Mouse (Mus musculus): ENCODE measurements around the gene Rps3a1. TPM values are rescaled to one million over a fixed set of nuclear protein-coding genes. Genes with fewer than 3 reads are reported as not detected.
"Not testable (repeated sequence)": the region's sequence is repeated elsewhere in the genome, so short reads cannot be mapped to it uniquely, and the experiment has no call there.

The Rps3a1 gene
- total and polyA plus RNA-seq, 3 experiments: 80.9 to 886 (median 470) TPM

GRCm38 (mm10) chr3:86109099-86109498 is 33.4 kb downstream of the Rps3a1 start:
- no peak for ATAC-seq (ENCODE audit: extremely low read depth, insufficient number of reproducible peaks, low FRiP score, poor library complexity, severe bottlenecking)
- no peak for TF ChIP-seq POLR2AphosphoS5 (IDR thresholded peaks at IDR 0.05; ENCODE audit: insufficient replicate concordance, low read depth, low read length)
- no peaks in the 10 kb centered on the region for H3K36me3 ChIP-seq (replicated peaks)
- H3K27me3 ChIP-seq (ENCODE audit: insufficient read depth, low read length): no peaks in the 10 kb centered on the region
- H3K4me3 ChIP-seq (ENCODE audit: low read depth, low read length): no peak overlapping the region
- peaks cover 27% of the 10 kb centered on the region for H3K4me1 ChIP-seq (ENCODE audit: insufficient read depth, low read depth, low read length)
- no peak for DNase-seq (ENCODE audit: low spot score)
- peaks cover 3% of the 10 kb centered on the region; the same call in 1 of the 2 replicates for H3K9me3 ChIP-seq (replicated peaks)

GRCm38 (mm10) chr3:86108576-86108975 is 33.9 kb downstream of the Rps3a1 start:
- H3K4me3 ChIP-seq (ENCODE audit: low read depth, low read length): no peak overlapping the region
- TF ChIP-seq TAL1 (conservative IDR thresholded peaks at IDR 0.05; ENCODE audit: low read depth, low read length) (0 out of 2 replicates have a peak, but pooled peaks have one; percentile 9), GATA2 (IDR thresholded peaks at IDR 0.05; ENCODE audit: borderline replicate concordance, low read depth, low read length) (no peak)
- DNase-seq (ENCODE audit: low spot score): no peak
- peaks cover 28% of the 10 kb centered on the region for H3K4me1 ChIP-seq (ENCODE audit: insufficient read depth, low read depth, low read length)
- peak; percentile 66 for ATAC-seq (ENCODE audit: extremely low read depth, insufficient number of reproducible peaks, low FRiP score, poor library complexity, severe bottlenecking)
- peaks cover 3% of the 10 kb centered on the region; the same call in 1 of the 2 replicates for H3K9me3 ChIP-seq (replicated peaks)
- H3K27me3 ChIP-seq (ENCODE audit: insufficient read depth, low read length): no peaks in the 10 kb centered on the region
- H3K36me3 ChIP-seq (replicated peaks): no peaks in the 10 kb centered on the region

DNA sequence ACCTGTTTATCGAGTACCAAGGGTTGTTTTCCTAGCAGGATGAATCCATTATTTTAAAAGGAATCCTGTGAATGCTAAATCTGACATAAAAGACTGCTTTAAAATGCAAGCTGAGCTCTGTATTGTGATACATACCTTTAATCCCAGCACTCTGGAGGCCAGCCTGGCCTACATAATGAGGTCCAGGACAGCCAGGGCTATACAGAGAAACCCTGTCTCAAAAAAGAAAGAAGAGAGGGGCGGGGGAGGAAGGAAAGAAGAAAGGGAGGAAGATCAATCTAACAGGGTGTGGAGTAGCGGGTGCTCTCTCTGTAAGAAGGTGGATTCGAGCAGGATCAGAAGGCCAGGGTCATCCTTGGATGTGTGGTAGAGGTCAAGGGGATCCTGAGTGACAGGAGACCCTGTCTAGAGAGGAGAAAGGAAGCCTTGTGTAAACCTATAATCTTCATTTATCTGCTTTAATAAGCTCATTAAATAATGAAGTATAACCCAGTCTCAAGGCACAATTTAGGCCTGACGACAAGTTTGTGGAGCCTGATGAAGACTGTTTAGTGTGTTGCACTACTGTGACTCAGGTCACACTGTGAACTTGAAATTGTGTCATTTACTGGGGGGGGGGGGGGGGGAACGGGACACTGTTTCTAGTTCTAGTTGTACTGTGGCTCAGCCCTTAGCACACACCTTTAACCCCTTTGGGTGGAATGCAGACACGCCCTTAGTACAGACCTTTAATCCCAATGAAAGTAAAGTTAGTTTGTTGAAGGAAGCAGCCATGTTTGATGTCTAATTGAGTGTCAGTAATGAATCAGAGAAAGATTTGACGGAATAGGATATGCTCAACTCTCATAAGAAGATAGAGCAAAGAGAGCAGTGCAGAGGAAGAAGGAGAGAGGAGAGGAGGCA is 34.6 kb downstream of the Rps3a1 start:
- Histone ChIP-seq H3K4me1 (ENCODE audit: insufficient read depth, low read depth, low read length) (peaks cover 27% of the 10 kb centered on the region), H3K27me3 (ENCODE audit: insufficient read depth, low read length) (no peaks in the 10 kb centered on the region), H3K4me3 (ENCODE audit: low read depth, low read length) (no peak overlapping the region), H3K36me3 (replicated peaks) (no peaks in the 10 kb centered on the region), H3K9me3 (replicated peaks) (peaks cover 3% of the 10 kb centered on the region; the same call in 1 of the 2 replicates)
- TF ChIP-seq GATA2 (IDR thresholded peaks at IDR 0.05; ENCODE audit: borderline replicate concordance, low read depth, low read length) (no peak), GATA1 (IDR thresholded peaks at IDR 0.05; ENCODE audit: borderline replicate concordance, low read length) (no peak), CTCF (IDR thresholded peaks at IDR 0.05; ENCODE audit: low read depth, low read length) (no peak), POLR2AphosphoS5 (IDR thresholded peaks at IDR 0.05; ENCODE audit: insufficient replicate concordance, low read depth, low read length) (no peak), TAL1 (conservative IDR thresholded peaks at IDR 0.05; ENCODE audit: low read depth, low read length) (no peak)
- ATAC-seq (ENCODE audit: extremely low read depth, insufficient number of reproducible peaks, low FRiP score, poor library complexity, severe bottlenecking) (no peak), DNase-seq (ENCODE audit: low spot score) (no peak)

DNA sequence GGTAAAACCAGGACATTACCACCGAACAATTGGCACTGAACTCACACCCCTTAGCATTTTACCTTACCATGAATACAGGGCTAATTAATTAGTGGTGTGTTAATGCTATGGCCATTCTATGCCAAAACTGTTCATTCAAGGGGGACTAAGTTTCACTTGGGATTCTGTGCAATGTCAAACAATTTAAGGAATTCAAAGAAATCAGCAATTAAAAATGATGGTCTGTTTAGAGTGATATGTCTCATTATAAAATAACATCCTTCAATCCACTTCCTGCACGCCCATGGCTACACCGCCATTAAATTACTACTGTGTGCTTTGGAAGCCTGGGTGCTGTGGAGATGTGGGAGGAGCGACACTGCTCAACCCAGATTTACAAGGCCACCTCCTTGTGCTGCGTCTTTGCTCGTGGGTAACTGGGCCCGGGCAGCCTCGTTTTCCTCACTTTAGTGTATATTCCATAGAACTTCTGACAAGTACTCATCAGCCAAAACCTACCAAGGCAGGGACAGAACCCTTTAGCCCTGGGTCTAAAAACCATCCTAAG is 36.3 kb downstream of the Rps3a1 start:
- TF ChIP-seq GATA2 (IDR thresholded peaks at IDR 0.05; ENCODE audit: borderline replicate concordance, low read depth, low read length) (no peak), TAL1 (conservative IDR thresholded peaks at IDR 0.05; ENCODE audit: low read depth, low read length) (no peak), POLR2AphosphoS5 (IDR thresholded peaks at IDR 0.05; ENCODE audit: insufficient replicate concordance, low read depth, low read length) (no peak), GATA1 (IDR thresholded peaks at IDR 0.05; ENCODE audit: borderline replicate concordance, low read length) (no peak), CTCF (IDR thresholded peaks at IDR 0.05; ENCODE audit: low read depth, low read length) (no peak)
- DNase-seq (ENCODE audit: low spot score) (no peak), ATAC-seq (ENCODE audit: extremely low read depth, insufficient number of reproducible peaks, low FRiP score, poor library complexity, severe bottlenecking) (no peak)
- Histone ChIP-seq H3K27me3 (ENCODE audit: insufficient read depth, low read length) (no peaks in the 10 kb centered on the region), H3K4me1 (ENCODE audit: insufficient read depth, low read depth, low read length) (peaks cover 24% of the 10 kb centered on the region), H3K9me3 (replicated peaks) (peaks cover 3% of the 10 kb centered on the region; the same call in 1 of the 2 replicates), H3K36me3 (replicated peaks) (no peaks in the 10 kb centered on the region), H3K4me3 (ENCODE audit: low read depth, low read length) (no peak overlapping the region)

DNA sequence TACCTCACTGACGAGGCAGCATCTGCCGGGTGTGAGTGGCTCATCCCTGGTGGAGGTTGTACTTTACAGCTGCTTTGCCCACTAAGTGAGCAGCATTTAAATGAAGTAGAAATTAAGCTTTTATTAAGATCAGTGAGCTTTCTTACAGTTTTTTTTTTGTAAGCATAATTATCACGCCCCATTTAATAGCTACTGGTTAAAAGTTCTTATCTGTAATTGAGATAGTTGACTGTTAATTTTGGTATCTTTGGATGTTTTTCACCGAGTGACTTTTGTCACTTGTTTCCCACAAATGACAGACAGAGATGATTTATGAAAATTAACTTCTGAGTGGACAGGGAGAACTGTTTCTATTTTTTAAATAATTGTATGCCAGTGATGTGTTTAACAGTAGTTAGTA is 37.6 kb downstream of the Rps3a1 start:
- H3K9me3 ChIP-seq (replicated peaks): peaks cover 3% of the 10 kb centered on the region; the same call in 1 of the 2 replicates
- H3K4me1 ChIP-seq (ENCODE audit: insufficient read depth, low read depth, low read length): peaks cover 21% of the 10 kb centered on the region
- no peak overlapping the region for H3K4me3 ChIP-seq (ENCODE audit: low read depth, low read length)
- H3K27me3 ChIP-seq (ENCODE audit: insufficient read depth, low read length): no peaks in the 10 kb centered on the region
- TF ChIP-seq CTCF (IDR thresholded peaks at IDR 0.05; ENCODE audit: low read depth, low read length) (no peak), GATA2 (IDR thresholded peaks at IDR 0.05; ENCODE audit: borderline replicate concordance, low read depth, low read length) (no peak), POLR2AphosphoS5 (IDR thresholded peaks at IDR 0.05; ENCODE audit: insufficient replicate concordance, low read depth, low read length) (no peak), TAL1 (conservative IDR thresholded peaks at IDR 0.05; ENCODE audit: low read depth, low read length) (no peak), GATA1 (IDR thresholded peaks at IDR 0.05; ENCODE audit: borderline replicate concordance, low read length) (no peak)
- ATAC-seq (ENCODE audit: extremely low read depth, insufficient number of reproducible peaks, low FRiP score, poor library complexity, severe bottlenecking) (no peak; the same call in 1 of the 2 replicates), DNase-seq (ENCODE audit: low spot score) (no peak)
- H3K36me3 ChIP-seq (replicated peaks): no peaks in the 10 kb centered on the region

- H3K4me3 ChIP-seq (ENCODE audit: low read depth, low read length); ATAC-seq (ENCODE audit: extremely low read depth, insufficient number of reproducible peaks, low FRiP score, poor library complexity, severe bottlenecking); DNase-seq (ENCODE audit: low spot score); H3K36me3 ChIP-seq (replicated peaks); H3K27me3 ChIP-seq (ENCODE audit: insufficient read depth, low read length); H3K9me3 ChIP-seq (replicated peaks): not testable (repeated sequence)
- H3K4me1 ChIP-seq (ENCODE audit: insufficient read depth, low read depth, low read length): peaks cover 17% of the 10 kb centered on the region
Observed at GRCm38 (mm10) chr3:86104433-86104832, 38.1 kb downstream of the Rps3a1 start.

Measured in G1E (cell line).